Mouse (Mus musculus): ENCODE results near the gene Pdia3. TPM values are rescaled to one million over a fixed set of nuclear protein-coding genes. Genes with fewer than 3 reads are reported as not detected.
A peak's percentile ranks its signal among the peaks of the same experiment; 100 is the strongest.

Pdia3 gene
- polyA plus RNA-seq, 1 experiment from 2014 or later: 678 TPM

GRCm38 (mm10) chr2:121444178-121444577 is 30.6 kb downstream of the Pdia3 start, which contains the start of gene Ell3:
TSS of gene Ell3 (minus strand) at chr2:121444278.
- H3K27me3 ChIP-seq: peaks cover 9% of the 10 kb centered on the region; the same call in 1 of the 2 replicates
- peaks cover 19% of the 10 kb centered on the region for H3K4me1 ChIP-seq
- 90% methylated on average over 1 of the region's 1 CpGs for WGBS
- H3K36me3 ChIP-seq: peaks cover 7% of the 10 kb centered on the region
- H3K9ac ChIP-seq: no peak within 1 kb of the TSS
- H3K27ac ChIP-seq: no peak within 1 kb of the TSS
- ATAC-seq (ENCODE audit: insufficient number of reproducible peaks, insufficient read depth, low FRiP score, low TSS enrichment): no peak
- H3K4me2 ChIP-seq (replicated peaks): peak within 1 kb of the TSS; percentile 86
- no peak within 1 kb of the TSS for H3K4me3 ChIP-seq
- no peaks in the 10 kb centered on the region for H3K9me3 ChIP-seq

DNA sequence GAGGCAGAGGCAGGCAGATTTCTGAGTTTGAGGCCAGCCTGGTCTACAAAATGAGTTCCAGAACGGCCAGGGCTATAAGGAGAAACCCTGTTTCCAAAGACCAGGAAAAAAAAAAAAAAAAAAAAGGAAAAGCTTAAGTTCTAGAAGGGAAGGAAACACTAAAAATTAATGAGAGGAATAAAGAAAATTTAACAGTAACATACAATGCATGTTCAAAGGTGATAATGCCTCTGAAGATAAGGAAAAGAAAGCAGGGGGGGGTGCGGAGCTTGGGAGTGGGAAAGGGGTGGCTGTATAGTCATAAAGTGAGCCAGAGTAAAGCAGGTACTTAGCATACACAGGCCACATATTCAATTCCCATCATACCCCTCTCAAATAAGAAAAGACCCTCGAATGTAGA is 31.5 kb downstream of the Pdia3 start:
- H3K36me3 ChIP-seq: no peaks in the 10 kb centered on the region
- no peak overlapping the region for H3K4me3 ChIP-seq
- no peak for ATAC-seq (ENCODE audit: insufficient number of reproducible peaks, insufficient read depth, low FRiP score, low TSS enrichment)
- peaks cover 20% of the 10 kb centered on the region for H3K4me1 ChIP-seq
- no peak overlapping the region for H3K27ac ChIP-seq
- no peak overlapping the region for H3K9ac ChIP-seq
- WGBS: 85% methylated on average over 3 of the region's 3 CpGs
- H3K27me3 ChIP-seq: peaks cover 9% of the 10 kb centered on the region; the same call in 1 of the 2 replicates
- no peak overlapping the region for H3K4me2 ChIP-seq (replicated peaks)
- H3K9me3 ChIP-seq: no peaks in the 10 kb centered on the region

- H3K9ac ChIP-seq: no peak overlapping the region
- H3K4me1 ChIP-seq: peaks cover 32% of the 10 kb centered on the region
- no peak overlapping the region for H3K4me3 ChIP-seq
- peaks cover 9% of the 10 kb centered on the region; the same call in 1 of the 2 replicates for H3K27me3 ChIP-seq
- H3K9me3 ChIP-seq: no peaks in the 10 kb centered on the region
- H3K27ac ChIP-seq: no peak overlapping the region
- H3K4me2 ChIP-seq (replicated peaks): no peak overlapping the region
- H3K36me3 ChIP-seq: 0 out of 2 replicates have a peak, but pooled peaks cover 2% of the 10 kb centered on the region
- 84% methylated on average over 4 of the region's 4 CpGs for WGBS
- no peak for ATAC-seq (ENCODE audit: insufficient number of reproducible peaks, insufficient read depth, low FRiP score, low TSS enrichment)
These were observed 32.9 kb downstream of the Pdia3 start for GRCm38 (mm10) chr2:121446506-121446905.

DNA sequence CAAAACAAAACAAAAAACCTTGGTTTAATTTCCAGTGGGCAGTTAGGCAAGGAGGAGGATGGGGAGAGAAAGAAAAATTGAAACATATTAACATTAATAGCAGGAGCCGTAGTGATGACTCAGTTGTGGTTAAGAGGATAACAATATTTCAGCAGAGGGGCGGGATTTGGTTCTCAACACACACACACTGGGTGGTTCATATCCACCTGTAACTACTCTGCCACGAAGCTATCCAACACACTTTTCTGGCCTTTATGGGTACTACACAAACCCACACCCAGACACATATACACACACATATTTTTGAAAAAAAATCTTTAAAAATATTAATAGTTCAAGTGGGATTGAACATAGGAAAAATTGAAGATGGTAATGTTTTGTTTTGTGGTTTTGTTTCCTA is 33.4 kb downstream of the Pdia3 start:
- H3K27me3 ChIP-seq: peaks cover 4% of the 10 kb centered on the region; the same call in 1 of the 2 replicates
- H3K4me3 ChIP-seq: no peak overlapping the region
- no peak overlapping the region for H3K4me2 ChIP-seq (replicated peaks)
- 0 out of 2 replicates have a peak, but pooled peaks cover 3% of the 10 kb centered on the region for H3K36me3 ChIP-seq
- 87% methylated on average over 3 of the region's 3 CpGs for WGBS
- no peak overlapping the region for H3K27ac ChIP-seq
- no peak for ATAC-seq (ENCODE audit: insufficient number of reproducible peaks, insufficient read depth, low FRiP score, low TSS enrichment)
- H3K4me1 ChIP-seq: peaks cover 30% of the 10 kb centered on the region
- H3K9ac ChIP-seq: no peak overlapping the region
- H3K9me3 ChIP-seq: no peaks in the 10 kb centered on the region

DNA sequence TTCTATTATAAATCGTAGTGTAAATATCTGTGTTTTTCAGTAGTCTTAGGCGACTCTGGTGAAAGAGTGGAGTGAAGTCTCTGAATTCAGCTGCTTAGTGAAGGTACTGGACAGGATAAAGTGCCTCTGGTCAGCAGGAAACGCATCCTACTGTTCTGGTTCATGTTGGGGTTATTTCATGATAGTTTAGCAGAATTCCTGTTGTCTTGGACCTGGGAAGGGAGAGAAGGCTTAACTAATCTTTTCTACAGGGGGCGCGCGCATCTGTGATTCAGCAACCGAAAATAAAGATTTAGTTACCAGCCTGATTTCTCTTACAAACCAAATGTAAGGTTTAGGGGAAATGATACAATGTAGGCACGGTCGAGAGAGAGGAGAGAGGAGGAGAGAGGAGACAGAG is 34.6 kb downstream of the Pdia3 start:
- Histone ChIP-seq H3K27ac (peak overlapping the region; percentile 97), H3K9ac (peak overlapping the region; percentile 44), H3K4me2 (replicated peaks) (peak overlapping the region; percentile 96), H3K9me3 (no peaks in the 10 kb centered on the region), H3K4me3 (peak overlapping the region; percentile 99), H3K27me3 (no peaks in the 10 kb centered on the region), H3K4me1 (peaks cover 23% of the 10 kb centered on the region), H3K36me3 (peaks cover 14% of the 10 kb centered on the region)
- WGBS: 16% methylated on average over 9 of the region's 9 CpGs
- ATAC-seq (ENCODE audit: insufficient number of reproducible peaks, insufficient read depth, low FRiP score, low TSS enrichment): no peak

DNA sequence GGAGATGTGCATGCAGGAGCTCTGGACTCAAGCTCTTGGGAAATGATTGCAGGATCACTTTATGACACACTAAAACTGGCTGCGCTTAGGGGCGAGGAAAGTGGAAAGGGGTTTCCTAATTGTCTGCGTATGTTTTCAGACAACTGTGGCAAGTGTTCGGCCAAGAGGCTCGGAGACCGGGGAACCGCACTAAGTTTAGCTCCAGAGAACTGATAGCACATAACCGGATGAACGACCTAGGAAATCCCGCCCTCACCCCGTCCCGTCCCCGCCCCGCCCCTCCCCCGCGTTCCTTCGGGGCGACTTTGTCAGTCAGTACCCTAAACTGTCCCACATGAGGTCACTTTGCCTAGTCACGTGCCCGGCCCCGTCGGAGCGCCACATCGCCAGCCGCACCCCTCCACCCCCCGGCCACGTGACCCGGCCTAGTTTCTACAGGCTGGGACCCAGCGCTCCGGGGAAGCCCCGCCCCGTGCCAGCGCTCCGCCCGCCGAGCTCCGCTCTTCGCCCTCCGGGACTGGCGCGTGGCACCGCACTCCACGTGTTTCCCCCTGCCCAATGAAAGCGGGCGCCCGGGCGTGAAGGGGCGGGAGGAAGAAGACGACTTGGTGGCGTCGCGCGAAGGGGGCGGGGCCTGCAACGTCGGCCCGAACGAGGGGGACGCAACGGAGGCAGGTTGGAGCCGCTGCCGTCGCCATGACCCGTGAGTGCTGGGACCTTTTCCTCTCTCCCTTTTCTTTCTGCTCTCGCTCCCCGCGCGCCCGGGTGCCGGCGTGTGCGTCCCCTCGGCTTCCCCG is 35.4 kb downstream of the Pdia3 start, which contains the start of gene Serf2:
TSS of gene Serf2 (plus strand) at position 457 of the 797 bp plus-strand sequence.
- WGBS: under 1% methylated on average over 67 of the region's 74 CpGs
- ATAC-seq (ENCODE audit: insufficient number of reproducible peaks, insufficient read depth, low FRiP score, low TSS enrichment): peak; percentile 97

GRCm38 (mm10) chr2:121449545-121450011 is 36.0 kb downstream of the Pdia3 start:
- H3K4me2 ChIP-seq (replicated peaks): peak overlapping the region; percentile 96

More for the DNA sequence above, 35.4 kb downstream of the Pdia3 start, which contains the start of gene Serf2:
- Histone ChIP-seq H3K27ac (peak within 1 kb of the TSS; percentile 97), H3K4me1 (peaks cover 22% of the 10 kb centered on the region), H3K27me3 (no peaks in the 10 kb centered on the region), H3K4me2 (replicated peaks) (peak within 1 kb of the TSS; percentile 96), H3K9me3 (no peaks in the 10 kb centered on the region), H3K36me3 (peaks cover 21% of the 10 kb centered on the region), H3K4me3 (peak within 1 kb of the TSS; percentile 99), H3K9ac (peak within 1 kb of the TSS; percentile 97)

DNA sequence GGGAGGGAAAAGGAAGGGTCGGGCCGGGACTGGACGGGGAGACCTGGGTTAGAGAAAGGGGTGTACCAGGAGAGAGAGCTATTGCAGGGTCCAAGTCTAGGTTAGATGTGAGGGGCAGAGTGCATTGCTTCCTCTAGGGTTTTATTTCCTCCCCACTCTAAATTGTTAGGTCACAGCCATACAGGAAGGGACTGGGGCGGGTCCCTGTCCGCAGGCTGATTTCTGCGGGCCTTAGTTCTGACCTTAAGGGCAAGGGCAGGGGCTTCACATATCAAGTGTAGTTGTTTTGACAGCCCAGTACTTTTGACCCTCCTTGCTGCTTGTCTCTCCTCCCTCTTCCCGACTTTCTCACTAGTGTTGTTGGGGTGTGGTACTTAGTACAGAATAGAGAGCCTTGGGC is 36.5 kb downstream of the Pdia3 start:
- H3K27me3 ChIP-seq: no peaks in the 10 kb centered on the region
- peak overlapping the region; percentile 97 for H3K27ac ChIP-seq
- 0 out of 2 replicates have a peak, but pooled peaks have one; percentile 4 for ATAC-seq (ENCODE audit: insufficient number of reproducible peaks, insufficient read depth, low FRiP score, low TSS enrichment)
- H3K4me3 ChIP-seq: peak overlapping the region; percentile 99
- peak overlapping the region; percentile 97 for H3K9ac ChIP-seq
- peaks cover 24% of the 10 kb centered on the region for H3K36me3 ChIP-seq
- WGBS: 3% methylated on average over 7 of the region's 7 CpGs
- peaks cover 22% of the 10 kb centered on the region for H3K4me1 ChIP-seq
- no peaks in the 10 kb centered on the region for H3K9me3 ChIP-seq
- peak overlapping the region; percentile 96 for H3K4me2 ChIP-seq (replicated peaks)

More at GRCm38 (mm10) chr2:121449545-121450011, 36.0 kb downstream of the Pdia3 start:
- H3K9me3 ChIP-seq: no peaks in the 10 kb centered on the region
- peaks cover 24% of the 10 kb centered on the region for H3K36me3 ChIP-seq
- WGBS: under 1% methylated on average over 54 of the region's 54 CpGs
- no peaks in the 10 kb centered on the region for H3K27me3 ChIP-seq
- H3K27ac ChIP-seq: peak overlapping the region; percentile 97
- H3K4me3 ChIP-seq: peak overlapping the region; percentile 99
- peak; percentile 72 for ATAC-seq (ENCODE audit: insufficient number of reproducible peaks, insufficient read depth, low FRiP score, low TSS enrichment)
- peaks cover 22% of the 10 kb centered on the region for H3K4me1 ChIP-seq
- H3K9ac ChIP-seq: peak overlapping the region; percentile 97

- 88% methylated on average over 4 of the region's 4 CpGs for WGBS
These were observed 38.8 kb downstream of the Pdia3 start for GRCm38 (mm10) chr2:121452361-121452760.

DNA sequence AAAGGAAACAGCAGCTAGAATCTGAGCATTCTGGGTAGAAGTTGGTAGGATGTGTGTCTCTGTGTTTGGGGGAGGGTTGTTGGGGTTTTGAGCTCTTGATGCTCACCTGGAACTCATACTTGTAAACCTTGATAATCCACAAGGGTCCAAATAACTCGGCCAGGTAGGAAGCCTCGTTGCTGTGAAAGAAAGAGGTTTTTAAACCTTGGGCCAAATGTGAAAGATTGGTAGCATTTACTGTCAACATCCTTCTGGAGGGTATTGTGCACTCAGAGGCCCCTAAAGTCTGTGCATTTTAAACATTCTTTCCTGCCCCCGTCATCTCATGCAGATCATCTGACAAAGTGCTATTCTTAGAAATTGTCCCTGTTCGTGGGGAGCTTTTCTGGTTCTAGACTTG is 39.4 kb downstream of the Pdia3 start, which contains the start of gene Hypk:
TSS of gene Hypk (plus strand) at position 301 of the 400 bp plus-strand sequence.
- no peak within 1 kb of the TSS for H3K4me3 ChIP-seq
- H3K27ac ChIP-seq: no peak within 1 kb of the TSS
- no peak for ATAC-seq (ENCODE audit: insufficient number of reproducible peaks, insufficient read depth, low FRiP score, low TSS enrichment)

More at GRCm38 (mm10) chr2:121452361-121452760, 38.8 kb downstream of the Pdia3 start:
- Histone ChIP-seq H3K4me1 (peaks cover 28% of the 10 kb centered on the region), H3K4me3 (no peak overlapping the region), H3K9ac (no peak overlapping the region), H3K36me3 (peaks cover 24% of the 10 kb centered on the region), H3K4me2 (replicated peaks) (no peak overlapping the region), H3K27ac (no peak overlapping the region), H3K9me3 (no peaks in the 10 kb centered on the region), H3K27me3 (no peaks in the 10 kb centered on the region)
- ATAC-seq (ENCODE audit: insufficient number of reproducible peaks, insufficient read depth, low FRiP score, low TSS enrichment): no peak

GRCm38 (mm10) chr2:121453917-121454316 is 40.3 kb downstream of the Pdia3 start:
- Histone ChIP-seq H3K4me2 (replicated peaks) (no peak overlapping the region), H3K9me3 (no peaks in the 10 kb centered on the region), H3K36me3 (peaks cover 27% of the 10 kb centered on the region), H3K9ac (no peak overlapping the region), H3K4me3 (no peak overlapping the region), H3K27me3 (no peaks in the 10 kb centered on the region), H3K4me1 (peaks cover 29% of the 10 kb centered on the region), H3K27ac (no peak overlapping the region)
- ATAC-seq (ENCODE audit: insufficient number of reproducible peaks, insufficient read depth, low FRiP score, low TSS enrichment): no peak
- 88% methylated on average over 6 of the region's 6 CpGs for WGBS

More for the DNA sequence above, 39.4 kb downstream of the Pdia3 start, which contains the start of gene Hypk:
- Histone ChIP-seq H3K4me1 (peaks cover 29% of the 10 kb centered on the region), H3K36me3 (peaks cover 24% of the 10 kb centered on the region), H3K27me3 (no peaks in the 10 kb centered on the region), H3K9ac (no peak within 1 kb of the TSS), H3K9me3 (no peaks in the 10 kb centered on the region), H3K4me2 (replicated peaks) (no peak within 1 kb of the TSS)
- 79% methylated on average over 4 of the region's 4 CpGs for WGBS
